Mouse (Mus musculus) adrenal gland (tissue): ENCODE results near the gene Ap3b1.

Source experiments
- intact Hi-C: fragments of 180-260 bp; cut with DNase I; formaldehyde crosslinking; loops from one replicate; pipeline ENCODE4 v1.15.1; 2025

Gene Ap3b1

GRCm38 (mm10) chr13:94533516-94533915, 174.8 kb downstream of the Ap3b1 start:
- intact Hi-C loops: no loop called here

GRCm38 (mm10) chr13:94537336-94537735, 178.6 kb downstream of the Ap3b1 start:
- intact Hi-C loops: no loop called here

GRCm38 (mm10) chr13:94539851-94540646, 181.3 kb downstream of the Ap3b1 start:
- intact Hi-C loops: no loop called here

GRCm38 (mm10) chr13:94542061-94542460, 183.3 kb downstream of the Ap3b1 start:
- intact Hi-C loops: no loop called here

GRCm38 (mm10) chr13:94544211-94544610, 185.5 kb downstream of the Ap3b1 start:
- intact Hi-C loops: no loop called here

- intact Hi-C loops: no loop called here
Measured at GRCm38 (mm10) chr13:94545739-94546138, 187.0 kb downstream of the Ap3b1 start.

GRCm38 (mm10) chr13:94546246-94546645, 187.5 kb downstream of the Ap3b1 start:
- intact Hi-C loops: no loop called here

GRCm38 (mm10) chr13:94549580-94549979, 190.8 kb downstream of the Ap3b1 start:
- intact Hi-C loops: no loop called here

GRCm38 (mm10) chr13:94550037-94550436, 191.3 kb downstream of the Ap3b1 start:
- intact Hi-C loops: no loop called here

- intact Hi-C loops: loop anchor here (5.0 to 10.0 kb wide), 2 partner anchors 305 to 382 kb away; no protein-coding TSS in a partner anchor
Measured at GRCm38 (mm10) chr13:94560011-94560410, 201.3 kb downstream of the Ap3b1 start.

- intact Hi-C loops: loop anchor here (5.0 to 10.0 kb wide), 2 partner anchors 304 to 381 kb away; no protein-coding TSS in a partner anchor
Measured at GRCm38 (mm10) chr13:94560878-94561277, 202.1 kb downstream of the Ap3b1 start.

GRCm38 (mm10) chr13:94562652-94563339, 204.0 kb downstream of the Ap3b1 start:
- intact Hi-C loops: loop anchor here (5.0 to 10.0 kb wide), 2 partner anchors 302 to 380 kb away; no protein-coding TSS in a partner anchor

- intact Hi-C loops: loop anchor here (5.0 to 10.0 kb wide), 2 partner anchors 301 to 378 kb away; no protein-coding TSS in a partner anchor
Measured at GRCm38 (mm10) chr13:94563836-94564235, 205.1 kb downstream of the Ap3b1 start.

- intact Hi-C loops: loop anchor here (5.0 to 10.0 kb wide), 2 partner anchors 300 to 378 kb away; no protein-coding TSS in a partner anchor
Measured at GRCm38 (mm10) chr13:94564351-94564994, 205.7 kb downstream of the Ap3b1 start.

GRCm38 (mm10) chr13:94565176-94565575, 206.4 kb downstream of the Ap3b1 start:
- intact Hi-C loops: loop anchor here (10.0 kb wide), 1 partner anchor 300 kb away; no protein-coding TSS in a partner anchor

GRCm38 (mm10) chr13:94565616-94566015, 206.9 kb downstream of the Ap3b1 start:
- intact Hi-C loops: loop anchor here (10.0 kb wide), 1 partner anchor 299 kb away; no protein-coding TSS in a partner anchor

GRCm38 (mm10) chr13:94567739-94568138, 209.0 kb downstream of the Ap3b1 start:
- intact Hi-C loops: loop anchor here (10.0 kb wide), 1 partner anchor 297 kb away; no protein-coding TSS in a partner anchor

GRCm38 (mm10) chr13:94571001-94571400, 212.2 kb downstream of the Ap3b1 start:
- intact Hi-C loops: no loop called here

- intact Hi-C loops: no loop called here
Measured at GRCm38 (mm10) chr13:94573356-94573755, 214.6 kb downstream of the Ap3b1 start.

- intact Hi-C loops: no loop called here
Measured at GRCm38 (mm10) chr13:94573833-94574232, 215.1 kb downstream of the Ap3b1 start.
